Mouse (Mus musculus): ENCODE results near the gene Gmppb.

DNA sequence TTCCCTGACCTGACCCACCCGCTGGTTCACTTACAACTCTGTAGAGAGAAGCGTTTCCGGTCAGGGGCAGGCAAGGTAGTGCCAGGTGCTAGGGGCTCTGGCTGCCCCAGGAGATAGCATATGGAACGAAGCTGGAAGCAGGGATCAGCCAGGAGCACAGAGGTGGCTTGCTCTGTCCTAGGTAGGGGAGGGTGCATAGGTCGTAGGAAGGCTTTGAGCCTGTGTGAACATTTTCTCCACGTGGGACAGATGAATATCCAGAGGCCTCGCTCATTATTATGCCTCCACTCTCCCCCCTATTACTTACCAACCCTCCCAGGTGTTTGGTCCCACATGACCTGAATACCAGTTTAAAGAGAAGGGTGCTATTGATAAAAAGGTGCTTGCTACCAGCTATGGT is 3.4 kb downstream of the Gmppb start:
- TF ChIP-seq POLR2A (IDR thresholded peaks at IDR 0.05; ENCODE audit: low read depth, low read length) (no peak), CHD1 (IDR thresholded peaks at IDR 0.05; ENCODE audit: low read depth, low read length) (no peak), CTCF (conservative IDR thresholded peaks at IDR 0.05 in 1 of 2, IDR thresholded peaks at IDR 0.05 in 1 of 2; ENCODE audit: low read depth in 2 of 2, low read length in 2 of 2) (no peak)

All from CH12.LX (cell line).